Mouse (Mus musculus): ENCODE measurements around the gene Kat6b. TPM values are rescaled to one million over a fixed set of nuclear protein-coding genes. Genes with fewer than 3 reads are reported as not detected.
A peak's percentile ranks its signal among the peaks of the same experiment; 100 is the strongest.

Kat6b gene
- polyA plus RNA-seq, 1 experiment from 2014 or later: 20.0 TPM

DNA sequence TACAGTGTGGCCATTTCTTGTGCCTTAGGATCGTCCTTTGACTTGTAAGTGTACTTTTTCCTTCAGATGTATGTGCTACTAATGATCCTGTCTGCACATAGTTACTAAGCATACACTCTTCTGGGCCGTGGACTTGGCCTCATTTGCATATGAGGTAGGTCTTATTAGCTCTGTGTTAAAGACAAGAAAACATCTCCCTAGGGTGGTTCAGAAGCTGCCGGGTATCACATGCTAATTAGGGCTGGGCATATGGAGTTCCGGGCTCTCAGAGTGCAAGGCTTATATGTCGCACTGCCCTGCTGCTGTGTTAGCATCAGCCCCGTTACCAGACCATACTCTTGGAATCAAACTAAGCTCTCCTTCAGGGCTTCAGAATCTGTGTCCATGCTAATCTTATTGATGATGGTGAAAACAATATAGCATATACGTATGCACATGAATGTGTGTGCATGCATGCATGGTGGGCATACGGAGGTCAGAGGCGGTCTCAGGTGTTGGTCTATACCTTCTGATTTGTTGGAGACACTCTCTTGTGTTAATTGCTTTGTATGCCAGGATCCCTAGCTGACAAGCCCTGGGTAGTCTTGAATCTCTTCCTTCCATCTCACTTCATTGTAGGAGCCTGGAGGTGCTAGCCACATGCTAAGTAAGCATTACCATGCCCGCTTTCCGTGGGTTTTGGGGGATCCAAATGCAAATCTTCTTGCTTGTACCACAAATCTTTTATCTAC is 53.5 kb downstream of the Kat6b start:
- no peak overlapping the region for H3K9ac ChIP-seq
- peak overlapping the region; percentile 69 for H3K27ac ChIP-seq
- H3K36me3 ChIP-seq: no peaks in the 10 kb centered on the region
- H3K4me1 ChIP-seq (replicated peaks): peaks cover 26% of the 10 kb centered on the region
- WGBS: 54% methylated on average over 11 of the region's 11 CpGs
- no peaks in the 10 kb centered on the region for H3K9me3 ChIP-seq
- H3K4me2 ChIP-seq: no peak overlapping the region
- H3K27me3 ChIP-seq: no peaks in the 10 kb centered on the region
- H3K4me3 ChIP-seq: no peak overlapping the region
- ATAC-seq (ENCODE audit: low FRiP score): peak; percentile 66

GRCm38 (mm10) chr14:21536485-21537181 is 55.4 kb downstream of the Kat6b start:
- Histone ChIP-seq H3K9me3 (no peaks in the 10 kb centered on the region), H3K36me3 (peaks cover 4% of the 10 kb centered on the region; the same call in 1 of the 2 replicates), H3K4me1 (replicated peaks) (peaks cover 26% of the 10 kb centered on the region), H3K27me3 (no peaks in the 10 kb centered on the region), H3K4me2 (no peak overlapping the region), H3K27ac (no peak overlapping the region), H3K9ac (no peak overlapping the region), H3K4me3 (no peak overlapping the region)
- no peak for ATAC-seq (ENCODE audit: low FRiP score)
- WGBS: 90% methylated on average over 11 of the region's 11 CpGs

GRCm38 (mm10) chr14:21537838-21538237 is 56.6 kb downstream of the Kat6b start:
- H3K27me3 ChIP-seq: no peaks in the 10 kb centered on the region
- H3K9me3 ChIP-seq: 0 out of 2 replicates have a peak, but pooled peaks cover 3% of the 10 kb centered on the region
- ATAC-seq (ENCODE audit: low FRiP score): no peak
- H3K4me2 ChIP-seq: no peak overlapping the region
- WGBS: 92% methylated on average over 3 of the region's 3 CpGs
- H3K9ac ChIP-seq: no peak overlapping the region
- H3K4me1 ChIP-seq (replicated peaks): peaks cover 26% of the 10 kb centered on the region
- H3K36me3 ChIP-seq: peaks cover 11% of the 10 kb centered on the region
- H3K4me3 ChIP-seq: no peak overlapping the region
- H3K27ac ChIP-seq: no peak overlapping the region

GRCm38 (mm10) chr14:21539731-21540130 is 58.5 kb downstream of the Kat6b start:
- 90% methylated on average over 3 of the region's 3 CpGs for WGBS

DNA sequence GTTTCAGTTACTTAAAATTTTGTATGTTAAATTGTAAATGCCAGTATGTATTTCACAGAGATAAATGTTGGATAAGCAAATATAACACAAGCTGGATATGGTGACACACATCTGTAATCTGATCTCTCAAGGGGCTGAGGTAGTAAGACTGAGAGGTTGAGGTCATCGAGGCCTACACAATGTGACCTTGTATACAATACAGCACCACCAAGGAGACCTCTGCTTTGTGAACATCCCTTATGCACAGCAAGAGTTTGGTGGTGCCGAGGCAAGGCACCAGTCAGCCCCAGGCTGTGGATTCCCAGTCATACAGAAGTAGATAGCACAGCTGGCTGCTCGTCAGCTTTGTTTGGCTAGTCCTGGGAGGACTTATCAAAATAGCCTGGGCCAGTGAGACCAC is 59.1 kb downstream of the Kat6b start:
- H3K4me3 ChIP-seq: no peak overlapping the region
- no peak for ATAC-seq (ENCODE audit: low FRiP score)
- 0 out of 2 replicates have a peak, but pooled peaks cover 3% of the 10 kb centered on the region for H3K9me3 ChIP-seq
- WGBS: 47% methylated on average over 3 of the region's 3 CpGs
- H3K27me3 ChIP-seq: no peaks in the 10 kb centered on the region
- no peak overlapping the region for H3K27ac ChIP-seq
- H3K36me3 ChIP-seq: peaks cover 11% of the 10 kb centered on the region
- no peak overlapping the region for H3K9ac ChIP-seq
- peaks cover 15% of the 10 kb centered on the region for H3K4me1 ChIP-seq (replicated peaks)
- no peak overlapping the region for H3K4me2 ChIP-seq

More at GRCm38 (mm10) chr14:21539731-21540130, 58.5 kb downstream of the Kat6b start:
- H3K27me3 ChIP-seq: no peaks in the 10 kb centered on the region
- no peak for ATAC-seq (ENCODE audit: low FRiP score)
- no peak overlapping the region for H3K27ac ChIP-seq
- H3K36me3 ChIP-seq: peaks cover 11% of the 10 kb centered on the region
- H3K9ac ChIP-seq: no peak overlapping the region
- peaks cover 14% of the 10 kb centered on the region for H3K4me1 ChIP-seq (replicated peaks)
- no peak overlapping the region for H3K4me3 ChIP-seq
- 0 out of 2 replicates have a peak, but pooled peaks cover 3% of the 10 kb centered on the region for H3K9me3 ChIP-seq
- H3K4me2 ChIP-seq: no peak overlapping the region

DNA sequence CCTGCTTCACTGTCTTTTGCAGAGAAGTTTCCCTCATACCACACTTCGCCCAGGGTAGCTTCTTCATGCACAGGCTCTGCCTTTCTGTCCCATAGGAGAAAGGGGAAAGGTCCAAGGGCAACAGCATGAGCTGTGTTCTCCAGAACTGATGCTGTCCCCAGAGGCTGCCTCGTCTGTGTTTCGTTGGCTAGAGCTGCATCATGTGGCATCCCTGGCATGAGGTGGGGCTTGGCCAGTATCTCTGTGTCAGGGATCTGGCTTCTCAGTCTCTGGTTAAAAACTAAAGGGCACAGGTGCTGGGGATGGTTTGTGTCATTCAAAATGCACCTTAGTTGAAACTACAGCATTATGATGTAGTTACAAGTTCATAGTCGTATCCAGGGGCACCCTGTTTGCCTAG is 64.3 kb downstream of the Kat6b start:
- 76% methylated on average over 4 of the region's 4 CpGs for WGBS
- ATAC-seq (ENCODE audit: low FRiP score): no peak
- Histone ChIP-seq H3K4me1 (replicated peaks) (peaks cover 48% of the 10 kb centered on the region), H3K27me3 (no peaks in the 10 kb centered on the region), H3K9ac (peak overlapping the region; percentile 4; the same call in 1 of the 2 replicates), H3K4me2 (no peak overlapping the region), H3K27ac (peak overlapping the region; percentile 37; the same call in 1 of the 2 replicates), H3K4me3 (no peak overlapping the region), H3K9me3 (0 out of 2 replicates have a peak, but pooled peaks cover 3% of the 10 kb centered on the region), H3K36me3 (peaks cover 11% of the 10 kb centered on the region)

GRCm38 (mm10) chr14:21546351-21546750 is 65.1 kb downstream of the Kat6b start:
- peak overlapping the region; percentile 68 for H3K27ac ChIP-seq
- H3K4me3 ChIP-seq: no peak overlapping the region
- no peaks in the 10 kb centered on the region for H3K27me3 ChIP-seq
- H3K9ac ChIP-seq: no peak overlapping the region
- 0 out of 2 replicates have a peak, but pooled peaks have one; percentile 25 for ATAC-seq (ENCODE audit: low FRiP score)
- no peak overlapping the region for H3K4me2 ChIP-seq
- 38% methylated on average over 3 of the region's 3 CpGs for WGBS
- H3K4me1 ChIP-seq (replicated peaks): peaks cover 48% of the 10 kb centered on the region
- 0 out of 2 replicates have a peak, but pooled peaks cover 3% of the 10 kb centered on the region for H3K9me3 ChIP-seq
- H3K36me3 ChIP-seq: peaks cover 9% of the 10 kb centered on the region

- Histone ChIP-seq H3K9me3 (0 out of 2 replicates have a peak, but pooled peaks cover under 1% of the 10 kb centered on the region), H3K27ac (peak overlapping the region; percentile 68), H3K9ac (no peak overlapping the region), H3K4me2 (no peak overlapping the region), H3K4me1 (replicated peaks) (peaks cover 53% of the 10 kb centered on the region), H3K36me3 (peaks cover 2% of the 10 kb centered on the region), H3K4me3 (no peak overlapping the region), H3K27me3 (no peaks in the 10 kb centered on the region)
- no peak for ATAC-seq (ENCODE audit: low FRiP score)
- 44% methylated on average over 7 of the region's 7 CpGs for WGBS
Measured at GRCm38 (mm10) chr14:21547297-21547696, 66.1 kb downstream of the Kat6b start.

DNA sequence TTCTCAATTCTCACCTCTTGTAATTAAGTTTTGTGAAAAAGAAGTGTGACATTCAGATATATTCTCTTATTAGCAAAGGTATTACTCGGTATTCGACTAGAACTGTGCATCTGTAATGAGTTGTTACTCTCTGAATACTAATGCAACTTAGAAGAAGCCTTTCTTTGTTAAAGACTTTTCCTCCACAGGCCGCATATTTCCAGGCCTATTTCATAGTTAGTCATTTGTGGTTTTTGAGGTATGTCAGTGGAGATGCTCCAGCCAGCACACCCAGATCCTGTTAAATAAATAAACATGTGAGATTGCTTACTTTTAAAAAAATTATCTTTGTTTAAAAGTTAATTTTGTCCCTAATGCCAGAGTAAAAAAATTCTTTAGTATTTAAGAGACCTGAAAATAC is 66.7 kb downstream of the Kat6b start:
- Histone ChIP-seq H3K9me3 (no peaks in the 10 kb centered on the region), H3K4me3 (no peak overlapping the region), H3K36me3 (no peaks in the 10 kb centered on the region), H3K27me3 (no peaks in the 10 kb centered on the region), H3K27ac (peak overlapping the region; percentile 68), H3K9ac (no peak overlapping the region), H3K4me1 (replicated peaks) (peaks cover 55% of the 10 kb centered on the region), H3K4me2 (no peak overlapping the region)
- WGBS: 32% methylated on average over 3 of the region's 3 CpGs
- ATAC-seq (ENCODE audit: low FRiP score): no peak

DNA sequence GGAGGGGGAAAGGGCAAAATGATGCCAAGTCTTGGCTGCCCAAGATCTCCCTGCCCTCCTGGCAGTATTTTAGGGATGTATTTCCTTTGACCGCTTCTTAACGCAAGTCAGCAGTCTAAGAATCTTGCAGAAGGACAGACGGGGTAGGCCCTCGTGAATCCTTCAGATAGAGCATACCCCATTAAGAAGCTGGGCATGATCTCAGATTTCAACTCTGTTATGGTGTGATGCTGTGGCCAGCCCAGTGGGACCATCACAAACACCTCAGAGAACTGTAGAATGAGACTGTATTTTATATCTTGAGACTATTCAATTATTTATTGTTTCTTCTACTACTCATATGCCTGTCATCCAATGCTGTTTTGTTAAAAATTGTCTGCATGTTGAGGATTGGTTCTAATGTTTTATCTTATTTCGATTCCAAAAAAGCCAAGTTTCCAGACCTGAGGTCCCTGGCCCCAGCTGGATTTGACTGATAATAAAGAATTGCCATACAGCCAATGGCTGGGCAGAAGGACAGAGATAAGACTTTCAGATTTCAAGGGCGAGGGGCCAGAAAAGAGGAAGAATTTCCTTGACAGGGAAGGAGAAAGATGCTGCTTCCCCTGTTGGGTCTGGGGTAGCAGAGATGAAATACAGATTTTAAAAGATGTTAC is 67.8 kb downstream of the Kat6b start:
- no peaks in the 10 kb centered on the region for H3K9me3 ChIP-seq
- WGBS: 89% methylated on average over 6 of the region's 6 CpGs
- ATAC-seq (ENCODE audit: low FRiP score): no peak
- H3K4me1 ChIP-seq (replicated peaks): peaks cover 63% of the 10 kb centered on the region
- no peak overlapping the region for H3K4me3 ChIP-seq
- H3K27me3 ChIP-seq: no peaks in the 10 kb centered on the region
- H3K27ac ChIP-seq: no peak overlapping the region
- no peak overlapping the region for H3K4me2 ChIP-seq
- no peak overlapping the region for H3K9ac ChIP-seq
- H3K36me3 ChIP-seq: no peaks in the 10 kb centered on the region

GRCm38 (mm10) chr14:21549608-21550115 is 68.4 kb downstream of the Kat6b start:
- H3K4me1 ChIP-seq (replicated peaks): peaks cover 66% of the 10 kb centered on the region
- H3K4me2 ChIP-seq: no peak overlapping the region
- no peak overlapping the region for H3K4me3 ChIP-seq
- H3K9ac ChIP-seq: no peak overlapping the region
- no peaks in the 10 kb centered on the region for H3K36me3 ChIP-seq
- H3K27me3 ChIP-seq: no peaks in the 10 kb centered on the region
- no peaks in the 10 kb centered on the region for H3K9me3 ChIP-seq
- ATAC-seq (ENCODE audit: low FRiP score): no peak
- H3K27ac ChIP-seq: no peak overlapping the region
- 88% methylated on average over 6 of the region's 6 CpGs for WGBS

DNA sequence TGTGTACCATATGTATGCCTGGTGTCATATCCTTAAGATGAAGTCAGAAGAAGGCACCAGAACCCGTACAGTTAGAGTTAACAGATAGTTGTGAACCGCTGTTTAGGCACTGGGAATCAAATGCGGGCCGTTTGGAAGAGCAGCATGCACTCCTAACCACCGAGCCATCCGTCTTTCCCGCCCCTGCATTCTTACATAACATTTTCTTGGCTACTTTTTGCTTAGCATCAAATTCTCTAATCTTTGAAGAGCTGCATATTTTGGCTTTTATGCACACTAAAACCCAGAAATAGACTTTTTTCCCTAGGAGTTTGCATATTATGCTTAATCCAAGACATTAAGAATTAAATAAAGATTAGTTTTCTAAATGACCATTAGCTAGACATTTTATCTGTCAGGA is 69.3 kb downstream of the Kat6b start:
- Histone ChIP-seq H3K4me3 (no peak overlapping the region), H3K27ac (no peak overlapping the region), H3K4me1 (replicated peaks) (peaks cover 66% of the 10 kb centered on the region), H3K36me3 (no peaks in the 10 kb centered on the region), H3K9ac (no peak overlapping the region), H3K27me3 (no peaks in the 10 kb centered on the region), H3K9me3 (no peaks in the 10 kb centered on the region), H3K4me2 (no peak overlapping the region)
- no peak for ATAC-seq (ENCODE audit: low FRiP score)
- WGBS: 84% methylated on average over 7 of the region's 7 CpGs

Measured in hindbrain, embryonic 13.5 days (tissue).